Mouse (Mus musculus): ENCODE results near the gene Dazap2.

Gene Dazap2

DNA sequence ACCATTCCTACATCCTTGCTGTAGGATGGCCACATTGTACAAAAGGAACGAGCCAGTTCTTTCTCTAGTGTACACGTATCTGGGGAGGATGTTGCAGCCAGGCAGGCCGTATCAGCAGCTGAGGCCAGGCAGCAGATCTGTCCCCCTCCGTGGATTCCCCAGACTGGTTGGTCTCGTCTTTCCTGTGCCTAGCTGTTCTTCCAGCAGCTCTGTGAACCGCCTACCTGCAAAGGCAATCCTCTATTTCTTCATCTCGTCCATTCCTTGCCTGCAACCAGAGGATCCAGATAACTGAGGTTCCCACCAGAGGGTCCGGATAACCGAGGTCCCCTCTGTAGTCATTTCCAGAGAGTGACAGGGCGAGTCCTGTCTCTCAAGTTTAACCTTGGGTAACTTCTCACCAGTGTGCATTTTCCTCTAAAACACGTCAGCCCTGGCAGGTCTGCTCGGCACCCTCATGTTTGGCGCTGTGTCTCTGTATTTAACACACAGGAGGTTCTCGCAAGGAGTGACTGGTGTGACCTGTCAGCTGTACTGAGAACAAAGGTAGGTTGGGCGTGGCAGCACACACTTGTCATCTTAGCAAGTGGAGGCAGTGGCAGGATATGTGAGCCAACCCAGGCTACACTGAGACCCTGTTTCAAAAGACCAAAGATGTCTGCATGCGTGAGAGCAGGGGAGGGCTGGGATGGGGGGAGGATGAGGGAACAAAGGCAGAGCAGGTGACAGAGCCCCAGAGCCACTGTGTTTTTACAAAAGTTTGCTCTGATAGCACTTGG lies 25.0 kb downstream of the Dazap2 start:
- peak; percentile 22 for DNase-seq

DNA sequence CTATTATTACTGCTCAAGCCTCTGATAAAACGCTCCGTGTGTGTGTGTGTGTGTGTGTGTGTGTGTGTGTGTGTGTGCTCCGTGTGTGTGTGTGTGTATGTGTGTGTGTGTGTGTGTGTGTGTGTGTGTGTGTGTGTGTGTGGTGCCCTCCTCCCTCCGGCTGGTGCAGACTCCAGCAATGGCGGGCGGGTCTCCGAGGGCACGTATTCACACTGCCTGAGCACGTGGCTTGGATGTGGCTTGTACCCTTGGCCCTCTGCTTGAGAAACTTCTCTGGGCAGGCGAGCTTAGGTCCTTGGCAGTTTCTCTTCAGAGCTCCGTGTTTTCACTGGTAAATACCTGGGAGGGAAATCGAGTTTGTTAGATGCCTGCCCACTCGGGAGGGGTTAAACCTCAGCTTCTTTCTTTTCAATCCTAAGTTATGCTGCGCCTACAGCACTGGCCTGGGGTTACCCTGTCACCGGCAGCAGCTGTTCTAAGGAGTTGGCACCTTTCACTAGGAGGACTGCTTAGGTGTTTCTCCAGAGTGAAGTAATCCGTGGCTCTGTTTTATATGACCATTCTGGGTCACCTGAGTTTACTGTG lies 26.2 kb downstream of the Dazap2 start:
- DNase-seq, result no peak

DNA sequence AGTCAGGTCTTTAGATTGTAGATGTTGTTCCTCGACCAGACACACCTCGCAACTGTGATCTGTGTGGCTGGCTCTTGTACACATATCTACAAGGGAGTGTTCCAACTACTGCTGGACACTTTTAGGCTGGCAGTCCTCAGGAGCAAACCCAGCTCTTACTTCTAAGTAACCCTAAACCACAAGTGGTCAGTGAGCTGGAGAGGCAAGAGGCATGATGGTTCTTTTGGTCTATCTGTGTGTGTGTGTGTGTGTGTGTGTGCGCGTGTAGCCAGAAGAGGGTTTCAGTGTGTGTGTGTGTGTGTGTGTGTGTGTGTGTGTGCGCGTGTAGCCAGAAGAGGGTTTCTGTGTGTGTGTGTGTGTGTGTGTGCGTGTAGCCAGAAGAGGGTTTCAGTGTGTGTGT lies 27.3 kb downstream of the Dazap2 start:
- no peak for DNase-seq

DNA sequence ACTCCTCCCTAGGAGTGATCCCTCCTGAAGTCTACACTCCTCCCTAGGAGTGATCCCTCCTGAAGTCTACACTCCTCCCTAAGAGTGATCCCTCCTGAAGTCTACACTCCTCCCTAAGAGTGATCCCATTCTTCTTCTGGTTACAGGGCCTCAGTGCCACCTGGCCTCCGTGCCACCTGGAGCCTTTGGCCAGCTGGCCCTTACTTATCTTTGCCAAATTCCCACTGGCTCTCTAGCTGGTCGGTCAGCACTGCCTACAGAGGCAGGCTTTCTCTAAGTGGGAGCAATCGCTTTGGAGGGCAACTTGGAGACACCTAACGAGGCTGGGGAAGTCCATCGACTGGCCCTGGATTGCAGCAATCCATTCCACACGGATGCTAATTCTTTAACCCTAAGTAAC lies 31.0 kb downstream of the Dazap2 start:
- DNase-seq, result no peak

DNA sequence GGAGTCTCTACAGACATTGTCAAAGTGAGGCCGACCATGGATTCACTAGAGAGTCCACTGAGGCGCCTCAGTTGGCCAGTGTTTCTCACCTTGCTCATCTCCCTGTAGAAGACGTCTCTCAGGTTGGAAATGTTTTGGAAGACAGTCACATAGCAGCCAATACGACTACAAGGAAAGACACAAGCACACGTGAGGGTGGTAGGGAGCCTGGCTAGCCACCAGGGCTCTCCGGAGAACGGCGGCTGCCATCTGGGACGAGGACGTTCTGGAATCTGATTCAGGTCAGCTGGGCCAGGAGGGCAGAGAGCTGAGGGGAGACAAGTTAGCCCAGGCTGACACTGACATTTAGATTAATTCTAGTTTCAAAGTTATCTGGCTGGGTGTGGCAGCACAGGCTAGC lies 35.0 kb downstream of the Dazap2 start:
- no peak for DNase-seq

DNA sequence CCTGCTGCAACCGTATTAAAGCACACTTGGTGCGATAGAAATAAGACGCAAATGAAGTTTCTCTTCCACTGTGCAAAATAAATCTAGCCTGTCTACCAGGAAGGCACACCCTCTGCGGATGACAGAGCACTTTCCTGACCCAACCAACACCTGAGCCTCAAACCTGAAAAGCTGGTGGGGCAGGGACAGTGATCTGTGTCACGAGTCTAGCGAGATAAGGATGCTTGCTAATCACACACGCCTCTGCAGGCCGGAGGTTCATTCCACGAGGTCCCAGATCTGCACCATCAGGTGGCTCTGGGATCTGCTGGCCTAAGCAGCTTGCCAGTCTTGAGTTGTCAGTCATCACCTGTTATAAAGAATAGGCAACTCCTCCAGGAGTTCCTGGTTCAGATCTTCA lies 36.5 kb downstream of the Dazap2 start:
- no peak for DNase-seq

DNA sequence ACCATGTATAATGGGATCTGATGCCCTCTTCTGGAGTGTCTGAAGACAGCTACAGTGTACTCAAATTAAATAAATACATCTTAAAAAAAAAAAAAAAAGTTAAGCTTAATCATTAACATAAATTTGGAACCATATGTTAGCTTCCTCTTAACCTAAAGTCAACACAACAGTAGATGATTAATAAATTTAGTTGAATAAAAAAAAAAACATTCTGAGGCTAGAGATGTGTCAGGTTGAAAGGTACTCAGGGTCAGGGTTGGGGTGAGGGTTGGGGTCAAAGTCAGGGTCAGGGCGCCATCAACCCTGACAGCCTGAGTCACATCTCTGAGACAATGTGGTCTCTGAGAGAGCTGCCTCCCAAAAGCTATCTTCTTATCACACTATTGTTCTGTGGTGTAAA lies 39.1 kb downstream of the Dazap2 start:
- no peak for DNase-seq

DNA sequence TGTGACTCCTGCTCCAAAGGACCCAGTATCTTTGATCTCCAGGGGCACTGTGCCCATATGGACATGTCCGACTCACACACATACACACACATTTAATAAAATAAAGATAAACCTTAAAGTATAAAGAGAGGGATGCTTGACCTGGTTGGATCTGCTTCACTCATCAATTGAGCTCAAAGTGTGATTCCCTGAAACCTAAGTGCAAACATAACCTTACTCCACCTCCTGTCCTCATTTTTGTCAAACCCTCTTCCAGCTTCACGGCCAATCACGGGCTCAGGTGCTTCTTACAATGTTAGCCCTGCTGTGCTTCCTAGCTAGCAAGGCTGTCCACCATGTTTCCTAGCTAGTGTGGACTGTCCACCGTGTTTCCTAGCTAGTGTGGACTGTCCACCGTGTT lies 40.1 kb downstream of the Dazap2 start:
- DNase-seq, result no peak

DNA sequence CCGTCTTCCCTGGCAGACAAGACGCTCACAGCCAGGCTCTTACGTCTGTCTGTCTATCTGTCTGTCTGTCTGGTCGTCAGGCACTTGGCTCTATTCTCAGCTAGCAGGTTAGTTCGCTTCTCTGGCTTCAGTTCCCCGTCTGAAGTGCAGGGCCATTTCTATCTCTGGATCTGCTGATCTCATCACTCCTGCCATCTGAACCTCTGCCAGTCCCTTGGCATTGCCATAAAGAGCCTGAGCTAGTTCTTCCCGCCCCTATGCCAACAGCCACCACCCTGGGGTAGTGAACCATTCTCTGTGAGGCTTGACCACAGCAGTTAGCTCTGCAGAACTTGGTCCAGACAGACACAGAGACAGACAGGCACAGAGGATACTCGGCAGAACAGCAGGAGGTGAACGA lies 45.2 kb downstream of the Dazap2 start:
- DNase-seq, result no peak

DNA sequence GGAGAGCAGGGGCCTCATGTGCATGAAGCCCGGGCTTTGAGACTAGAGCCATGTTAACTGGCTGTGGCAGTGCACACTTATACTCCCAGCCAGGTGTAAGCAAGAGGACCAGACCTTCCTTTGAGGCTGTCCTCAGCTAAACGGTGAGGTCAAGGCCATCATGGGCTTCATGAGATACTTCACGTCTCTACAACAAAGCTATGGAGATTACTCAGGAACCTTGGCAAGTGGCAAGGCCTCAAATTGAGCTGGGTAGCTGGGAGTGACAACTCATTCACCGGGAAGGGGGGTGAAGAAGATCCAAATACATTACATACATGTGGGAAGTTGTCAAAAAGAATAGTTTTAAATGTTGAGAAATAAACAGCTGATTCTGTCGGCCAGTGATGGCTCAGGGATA lies 45.7 kb downstream of the Dazap2 start:
- DNase-seq, result no peak

DNA sequence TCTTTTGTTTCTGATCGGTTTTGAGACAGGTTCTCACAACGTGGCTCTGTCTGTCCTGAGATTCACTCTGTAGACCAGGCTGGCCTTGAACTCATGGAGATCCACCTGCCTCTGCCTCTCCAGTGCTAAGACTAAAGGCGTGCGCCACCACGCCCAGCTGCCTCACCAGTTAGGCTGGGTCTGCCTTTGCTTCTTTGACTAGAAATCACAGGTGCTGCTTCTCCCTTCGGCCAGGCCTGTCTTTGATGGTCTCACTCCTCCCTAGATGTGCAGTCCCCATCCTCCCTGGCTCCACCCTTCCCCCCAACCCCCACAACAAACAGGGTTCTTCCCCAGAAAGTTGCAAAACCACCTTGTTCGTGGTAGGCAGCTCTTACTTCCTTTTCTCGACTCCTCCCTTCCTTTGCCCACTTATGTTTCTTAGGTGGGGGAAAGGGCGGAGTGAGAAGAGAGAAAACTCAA lies 49.7 kb downstream of the Dazap2 start:
- peak; percentile 76 for DNase-seq

DNA sequence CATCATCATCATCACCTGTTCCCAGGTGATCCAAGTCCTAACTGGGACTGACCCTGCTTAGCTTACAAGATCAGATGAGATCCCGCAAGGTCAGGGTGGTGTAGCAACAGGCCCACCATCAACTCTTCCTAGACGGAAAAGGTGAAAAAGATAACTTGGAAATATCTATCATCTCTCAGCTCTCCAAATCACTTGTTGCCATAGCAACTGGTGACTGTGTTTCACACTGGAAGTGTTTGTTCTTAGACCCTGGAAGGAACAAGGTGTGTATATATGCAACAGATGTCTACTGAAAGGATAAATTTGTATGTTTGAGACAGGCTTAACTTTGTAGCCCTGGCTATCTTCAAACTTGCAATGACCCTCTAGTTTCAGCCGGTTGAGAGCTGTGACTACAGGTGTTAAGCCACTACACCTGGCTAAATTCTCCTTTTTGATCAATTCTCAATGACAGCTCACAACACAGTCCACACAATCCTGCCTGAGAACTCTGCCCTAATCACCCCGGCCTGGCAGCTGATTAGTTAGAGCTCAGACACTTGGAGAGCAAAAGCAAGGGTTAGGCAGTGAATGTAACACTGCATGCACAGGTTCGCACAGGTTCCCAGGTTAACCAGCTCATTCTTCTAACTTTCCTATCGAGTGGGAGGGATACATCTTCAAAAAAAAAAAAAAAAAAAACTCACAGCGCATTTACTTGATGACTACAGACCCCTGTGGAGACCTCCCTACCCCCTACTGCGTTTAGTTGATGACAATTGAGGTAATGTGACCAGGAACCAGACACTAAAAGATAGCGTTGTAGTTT lies 50.5 kb downstream of the Dazap2 start:
- DNase-seq, result no peak

DNA sequence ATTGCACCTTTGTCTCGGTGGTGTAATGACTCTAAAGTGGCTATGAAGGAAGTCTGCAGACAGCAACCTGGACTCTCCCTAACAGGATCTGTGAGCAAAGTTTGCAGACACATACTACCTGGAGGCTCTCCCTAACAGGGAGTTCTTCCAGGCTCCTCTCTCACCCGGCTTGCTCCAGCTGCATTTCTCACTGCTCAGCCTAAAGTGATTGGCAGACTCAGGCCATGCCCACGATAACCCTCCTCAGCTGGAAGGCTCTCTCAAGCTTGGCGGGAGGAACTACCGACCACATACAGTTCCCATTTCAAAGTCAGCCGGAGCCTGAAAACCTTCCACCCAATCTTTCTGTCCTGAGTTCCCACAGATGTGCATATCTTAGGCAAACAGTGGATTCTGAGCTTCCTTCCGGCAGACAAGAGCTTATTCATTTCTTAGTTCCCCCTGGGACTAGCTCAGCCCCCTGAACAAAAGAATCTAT lies 51.1 kb downstream of the Dazap2 start:
- peak; percentile 60 for DNase-seq

DNA sequence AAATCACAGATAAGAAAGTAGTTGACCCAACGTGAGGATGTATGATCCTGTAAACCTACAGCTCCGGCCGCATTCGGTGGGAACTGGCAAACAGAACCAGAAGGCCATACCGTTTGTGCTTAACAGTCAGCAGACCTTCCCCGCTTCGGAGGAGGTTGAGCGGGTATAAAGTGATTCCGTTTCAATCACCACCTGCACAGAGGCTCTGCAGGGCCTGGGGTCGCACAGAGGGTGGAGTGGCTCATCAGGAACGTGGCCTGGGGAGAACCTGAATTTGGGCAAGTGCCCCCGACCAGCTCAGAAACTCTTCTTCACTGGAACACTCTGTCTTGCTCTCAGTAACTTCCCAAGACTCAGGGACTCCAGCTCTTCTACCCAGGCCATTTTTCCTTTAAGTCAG lies 51.7 kb downstream of the Dazap2 start:
- peak; percentile 51 for DNase-seq

DNA sequence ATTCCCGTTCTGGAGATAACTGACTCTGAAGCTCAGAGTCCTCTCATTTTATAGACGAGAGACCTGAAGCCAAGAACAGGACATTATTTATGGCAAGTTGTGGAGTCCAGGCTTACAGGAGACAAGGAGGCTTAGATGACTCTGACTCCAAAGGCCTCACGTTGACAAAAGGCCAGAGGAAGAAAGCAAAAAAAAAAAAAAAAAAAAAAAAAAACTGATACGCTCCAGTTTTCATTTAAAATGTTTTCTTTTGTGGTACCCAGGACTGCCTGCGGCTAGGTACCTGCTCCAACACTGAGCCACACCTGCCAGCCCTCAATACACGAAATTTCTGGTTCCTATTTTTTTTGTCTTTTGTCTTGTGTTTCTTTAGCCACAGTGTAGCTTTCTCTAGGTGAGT lies 52.3 kb downstream of the Dazap2 start:
- DNase-seq, result no peak

DNA sequence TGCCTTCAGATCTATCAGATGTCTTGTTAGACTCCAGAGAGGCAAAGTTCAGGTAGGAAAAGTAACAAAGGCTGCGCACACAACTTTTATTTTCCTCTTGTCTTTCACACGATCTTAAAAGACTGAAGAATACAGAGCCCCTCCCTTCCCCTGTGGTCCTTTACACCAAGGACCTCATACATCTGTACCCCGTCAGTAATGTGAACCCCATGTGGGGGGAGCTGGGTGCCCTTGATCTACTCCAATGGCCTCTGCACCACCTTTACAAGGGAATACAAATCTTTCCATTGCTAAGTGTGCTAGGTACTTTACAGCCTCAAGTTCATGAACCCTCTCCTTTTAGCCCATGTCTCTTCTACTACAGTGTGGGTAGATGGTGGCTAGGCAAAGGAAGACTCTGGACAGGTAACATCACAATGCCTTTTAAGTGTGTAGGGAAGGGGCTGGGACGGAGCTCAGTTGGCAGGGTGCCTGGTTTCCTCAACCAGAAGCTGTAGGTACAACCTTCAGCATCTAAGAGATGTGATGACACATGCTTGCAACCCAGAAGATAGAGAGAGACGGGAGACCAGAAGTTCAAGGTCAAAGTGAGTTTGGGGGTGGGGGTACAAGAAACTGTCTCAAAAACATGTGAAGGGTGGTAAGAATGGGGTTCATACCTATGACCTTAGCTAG lies 52.9 kb downstream of the Dazap2 start:
- peak; percentile 67 for DNase-seq

DNA sequence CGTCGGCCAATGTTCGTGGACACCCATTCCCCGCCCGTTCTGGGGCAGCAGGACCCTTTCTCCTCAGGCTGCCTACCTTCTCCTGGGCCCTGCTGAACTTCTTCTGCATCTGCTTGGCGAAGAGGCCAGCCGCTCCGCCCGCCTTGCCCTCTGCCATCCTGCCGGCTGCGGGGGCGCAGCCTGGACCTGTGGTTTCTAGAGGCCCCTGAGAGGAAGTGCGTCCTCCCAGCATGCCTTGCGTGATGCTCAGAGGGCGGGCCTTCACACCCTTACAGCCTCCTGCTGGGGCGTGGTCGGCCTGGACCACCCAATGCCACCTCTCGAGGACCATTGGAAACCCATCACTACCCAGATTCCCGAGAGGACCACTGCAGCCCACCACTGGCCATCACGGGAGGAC lies 54.2 kb downstream of the Dazap2 start, which contains the start of gene Bin2:
TSS of gene Bin2 (minus strand) at position 217 of the 400 bp plus-strand sequence.
- DNase-seq, result peak; percentile 93

DNA sequence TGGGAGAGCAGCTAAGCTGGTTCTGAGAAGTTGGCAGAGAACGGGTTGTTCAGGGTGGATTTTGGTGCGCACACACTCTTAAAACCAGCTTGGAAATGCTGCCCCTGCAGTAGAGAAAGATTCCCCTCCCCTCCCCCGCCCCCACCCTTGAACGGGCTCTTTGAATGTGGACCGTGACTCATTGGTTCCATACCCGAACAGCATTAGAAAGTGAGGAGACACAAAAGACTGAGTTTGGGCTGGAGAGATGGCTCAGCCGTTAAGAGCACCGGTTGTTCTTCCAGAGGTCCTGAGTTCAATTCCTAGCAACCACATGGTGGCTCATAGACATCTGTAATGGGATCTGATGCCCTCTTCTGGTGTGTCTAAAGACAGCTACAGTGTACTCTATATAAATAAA lies 54.9 kb downstream of the Dazap2 start:
- DNase-seq, result no peak

Data from thymus, postnatal 25 days (tissue).